Mouse (Mus musculus) erythroid progenitor cell, adult 5-6 weeks (primary cell): ENCODE data around the gene Krt25. TPM values are rescaled to one million over a fixed set of nuclear protein-coding genes. Genes with fewer than 3 reads are reported as not detected.

ENCODE experiments used
- ATAC-seq: replicated peaks from 2 replicates; pipeline ENCODE4 v1.8.0; 2016; ENCODE audit warnings: moderate number of reproducible peaks, mild to moderate bottlenecking, moderate TSS enrichment, inconsistent platforms; ENCODE audit not compliant: poor library complexity, low FRiP score, severe bottlenecking
- total RNA-seq, 2 experiments: library from RNA; stranded (forward) in 1 of 2; stranded (reverse) in 1 of 2; fragments of 150-400 nt in 1 of 2; fragments of 186-747, 209-891 nt in 1 of 2; gene quantifications; 2 replicates each; pipeline versions ENCODE4 v1.2.3 to v1.2.4; 2015 to 2017; ENCODE audit warnings: low replicate concordance in 2 of 2

The Krt25 gene
- total RNA-seq, 2 experiments from 2014 or later = not detected

GRCm38 (mm10) chr11:99281116-99281515, 41.6 kb downstream of the Krt25 start:
- ATAC-seq = no peak

GRCm38 (mm10) chr11:99279986-99280385, 42.8 kb downstream of the Krt25 start:
- ATAC-seq = no peak

- ATAC-seq = no peak
These were observed 46.0 kb downstream of the Krt25 start for GRCm38 (mm10) chr11:99276786-99277185.

- ATAC-seq = no peak
These were observed 47.1 kb downstream of the Krt25 start for GRCm38 (mm10) chr11:99275624-99276023.

- peak; percentile 39; the same call in 1 of the 2 replicates for ATAC-seq
These were observed 50.0 kb downstream of the Krt25 start for GRCm38 (mm10) chr11:99272721-99273120.

GRCm38 (mm10) chr11:99269192-99269591, 53.6 kb downstream of the Krt25 start:
- no peak for ATAC-seq

GRCm38 (mm10) chr11:99265796-99266195, 57.0 kb downstream of the Krt25 start:
- no peak for ATAC-seq

Other genes starting within 250 kb of the Krt25 start
- gene Tns4, start 233.6 kb downstream of the Krt25 start, total RNA-seq (2015; ENCODE audit: low replicate concordance) = not detected in 2 replicates
- gene Tns4, start 233.6 kb downstream of the Krt25 start, total RNA-seq (2017; ENCODE audit: low replicate concordance) = 2.6 and 3.1 TPM in 2 replicates
- 1.4 and 8.0 TPM in 2 replicates for gene Ccr7, start 167.9 kb downstream of the Krt25 start, total RNA-seq (2015; ENCODE audit: low replicate concordance)
- 1.3 and 2.0 TPM in 2 replicates for gene Ccr7, start 167.9 kb downstream of the Krt25 start, total RNA-seq (2017; ENCODE audit: low replicate concordance)
- gene Smarce1, start 91.9 kb downstream of the Krt25 start, total RNA-seq (2015; ENCODE audit: low replicate concordance) = 70.0 and 96.9 TPM in 2 replicates
- gene Smarce1, start 91.9 kb downstream of the Krt25 start, total RNA-seq (2017; ENCODE audit: low replicate concordance) = 122 and 232 TPM in 2 replicates
- gene Krt222, start 78.9 kb downstream of the Krt25 start, total RNA-seq (2015; ENCODE audit: low replicate concordance) = not detected in 2 replicates
- not detected in 2 replicates for gene Krt222, start 78.9 kb downstream of the Krt25 start, total RNA-seq (2017; ENCODE audit: low replicate concordance)
- not detected in 2 replicates for gene Krt24, start 37.7 kb downstream of the Krt25 start, total RNA-seq (2015; ENCODE audit: low replicate concordance)
- not detected in 2 replicates for gene Krt24, start 37.7 kb downstream of the Krt25 start, total RNA-seq (2017; ENCODE audit: low replicate concordance)
- not detected in 2 replicates for gene Krt26, start 15.0 kb upstream of the Krt25 start, total RNA-seq (2015; ENCODE audit: low replicate concordance)
- 0.68 TPM in 1 of 2 replicates, not detected in the other for gene Krt26, start 15.0 kb upstream of the Krt25 start, total RNA-seq (2017; ENCODE audit: low replicate concordance)
- gene Krt27, start 28.2 kb upstream of the Krt25 start, total RNA-seq (2015; ENCODE audit: low replicate concordance) = not detected in 2 replicates
- gene Krt27, start 28.2 kb upstream of the Krt25 start, total RNA-seq (2017; ENCODE audit: low replicate concordance) = not detected in 2 replicates
- gene Krt28, start 52.0 kb upstream of the Krt25 start, total RNA-seq (2015; ENCODE audit: low replicate concordance) = not detected in 2 replicates
- not detected in 2 replicates for gene Krt28, start 52.0 kb upstream of the Krt25 start, total RNA-seq (2017; ENCODE audit: low replicate concordance)
- gene Krt10, start 66.4 kb upstream of the Krt25 start, total RNA-seq (2015; ENCODE audit: low replicate concordance) = not detected in 2 replicates
- 5.9 TPM in 1 of 2 replicates, not detected in the other for gene Krt10, start 66.4 kb upstream of the Krt25 start, total RNA-seq (2017; ENCODE audit: low replicate concordance)
- gene Krt12, start 99.3 kb upstream of the Krt25 start, total RNA-seq (2015; ENCODE audit: low replicate concordance) = not detected in 2 replicates
- not detected in 2 replicates for gene Krt12, start 99.3 kb upstream of the Krt25 start, total RNA-seq (2017; ENCODE audit: low replicate concordance)
- gene Krt20, start 115.2 kb upstream of the Krt25 start, total RNA-seq (2015; ENCODE audit: low replicate concordance) = not detected in 2 replicates
- gene Krt20, start 115.2 kb upstream of the Krt25 start, total RNA-seq (2017; ENCODE audit: low replicate concordance) = not detected in 2 replicates
- not detected in 2 replicates for gene Krt23, start 170.2 kb upstream of the Krt25 start, total RNA-seq (2015; ENCODE audit: low replicate concordance)
- gene Krt23, start 170.2 kb upstream of the Krt25 start, total RNA-seq (2017; ENCODE audit: low replicate concordance) = not detected in 2 replicates
- gene Krt39, start 198.4 kb upstream of the Krt25 start, total RNA-seq (2015; ENCODE audit: low replicate concordance) = not detected in 2 replicates
- not detected in 2 replicates for gene Krt39, start 198.4 kb upstream of the Krt25 start, total RNA-seq (2017; ENCODE audit: low replicate concordance)
- not detected in 2 replicates for gene Krt40, start 220.2 kb upstream of the Krt25 start, total RNA-seq (2015; ENCODE audit: low replicate concordance)
- gene Krt40, start 220.2 kb upstream of the Krt25 start, total RNA-seq (2017; ENCODE audit: low replicate concordance) = not detected in 2 replicates
- gene Krtap3-3, start 227.9 kb upstream of the Krt25 start, total RNA-seq (2015; ENCODE audit: low replicate concordance) = not detected in 2 replicates
- gene Krtap3-3, start 227.9 kb upstream of the Krt25 start, total RNA-seq (2017; ENCODE audit: low replicate concordance) = not detected in 2 replicates
- gene Krtap3-2, start 233.9 kb upstream of the Krt25 start, total RNA-seq (2015; ENCODE audit: low replicate concordance) = not detected in 2 replicates
- not detected in 2 replicates for gene Krtap3-2, start 233.9 kb upstream of the Krt25 start, total RNA-seq (2017; ENCODE audit: low replicate concordance)
- gene Gm11939, start 236.5 kb upstream of the Krt25 start, total RNA-seq (2015; ENCODE audit: low replicate concordance) = not detected in 2 replicates
- gene Gm11939, start 236.5 kb upstream of the Krt25 start, total RNA-seq (2017; ENCODE audit: low replicate concordance) = not detected in 2 replicates
- not detected in 2 replicates for gene Krtap3-1, start 243.7 kb upstream of the Krt25 start, total RNA-seq (2015; ENCODE audit: low replicate concordance)
- not detected in 2 replicates for gene Krtap3-1, start 243.7 kb upstream of the Krt25 start, total RNA-seq (2017; ENCODE audit: low replicate concordance)